7 mouse cellular contexts compared by ENCODE assay signal in genomic region chr3:89772968-89773709, GRCm38 (mm10). TPM values are rescaled to one million over a fixed set of nuclear protein-coding genes. Genes with fewer than 3 reads are reported as not detected.
DNase-seq lines count a peak whose midpoint lies in the region; ATAC-seq and TF ChIP-seq lines count a peak whose summit lies in the region.

Gene Ube2q1 (plus strand): TSS chr3:89773616.

- TF ChIP-seq CTCF in kidney, adult 2 months (conservative IDR thresholded peaks at IDR 0.05; ENCODE audit: insufficient read depth, insufficient read length, low read depth, low read length): no peak
- no peak for TF ChIP-seq CTCF in spleen, adult 2 months (IDR thresholded peaks at IDR 0.05; ENCODE audit: extremely low read depth, insufficient read depth, insufficient read length, insufficient replicate concordance)

- TF ChIP-seq POLR2A in kidney, adult 2 months (IDR thresholded peaks at IDR 0.05; ENCODE audit: low read depth, low read length): no peak
- TF ChIP-seq POLR2A in spleen, adult 2 months (IDR thresholded peaks at IDR 0.05; ENCODE audit: low read depth, low read length): peak; percentile 58

- peak within 1 kb of the TSS; percentile 99 for H3K9ac ChIP-seq in embryonic facial prominence, embryonic 12.5 days
- peak within 1 kb of the TSS; percentile 98 for H3K9ac ChIP-seq in limb, embryonic 12.5 days (replicated peaks)
- peak within 1 kb of the TSS; percentile 97 for H3K9ac ChIP-seq in midbrain, embryonic 15.5 days

- H3K27me3 ChIP-seq in embryonic facial prominence, embryonic 12.5 days: no peaks in the 10 kb centered on the region
- H3K27me3 ChIP-seq in kidney, adult 2 months (replicated peaks; ENCODE audit: control insufficient read depth, insufficient read depth, low read length): no peaks in the 10 kb centered on the region
- no peaks in the 10 kb centered on the region for H3K27me3 ChIP-seq in limb, embryonic 12.5 days
- H3K27me3 ChIP-seq in midbrain, embryonic 15.5 days (replicated peaks): no peaks in the 10 kb centered on the region
- H3K27me3 ChIP-seq in spleen, adult 2 months (ENCODE audit: control insufficient read depth, insufficient read depth, low read length): no peaks in the 10 kb centered on the region

- H3K27ac ChIP-seq in embryonic facial prominence, embryonic 12.5 days: peak within 1 kb of the TSS; percentile 97
- peak within 1 kb of the TSS; percentile 75 for H3K27ac ChIP-seq in kidney, adult 2 months (ENCODE audit: insufficient read depth, low read depth, low read length)
- peak within 1 kb of the TSS; percentile 96 for H3K27ac ChIP-seq in limb, embryonic 12.5 days
- peak within 1 kb of the TSS; percentile 95 for H3K27ac ChIP-seq in midbrain, embryonic 15.5 days
- H3K27ac ChIP-seq in spleen, adult 2 months (ENCODE audit: insufficient read depth, low read length): peak within 1 kb of the TSS; percentile 84

- peaks cover 27% of the 10 kb centered on the region for H3K4me1 ChIP-seq in embryonic facial prominence, embryonic 12.5 days
- peaks cover 14% of the 10 kb centered on the region; the same call in 1 of the 2 replicates for H3K4me1 ChIP-seq in kidney, adult 2 months (ENCODE audit: control insufficient read depth, insufficient read depth, low read length)
- peaks cover 30% of the 10 kb centered on the region for H3K4me1 ChIP-seq in limb, embryonic 12.5 days (replicated peaks)
- H3K4me1 ChIP-seq in midbrain, embryonic 15.5 days: peaks cover 43% of the 10 kb centered on the region
- H3K4me1 ChIP-seq in spleen, adult 2 months (ENCODE audit: control insufficient read depth, insufficient read depth, insufficient read length): peaks cover 10% of the 10 kb centered on the region; the same call in 1 of the 2 replicates

- WGBS in embryonic facial prominence, embryonic 12.5 days: 1% methylated on average over 77 of the region's 90 CpGs
- 2% methylated on average over 70 of the region's 90 CpGs for WGBS in kidney, adult 2 months
- WGBS in limb, embryonic 12.5 days: under 1% methylated on average over 82 of the region's 90 CpGs
- WGBS in midbrain, embryonic 15.5 days: under 1% methylated on average over 65 of the region's 90 CpGs
- WGBS in spleen, adult 2 months: 1% methylated on average over 86 of the region's 90 CpGs

- DNase-seq in adrenal gland, postnatal 25 days: peak; percentile 97
- peak; percentile 95 to 98 for DNase-seq in heart, adult 18-20 months
- DNase-seq in kidney, adult 2 months: peak; percentile 97
- peak; percentile 92 to 95 for DNase-seq in spleen, adult 2 months (ENCODE audit: low read depth in 1 of 2, low spot score in 2 of 2)

- peak within 1 kb of the TSS; percentile 85 for H3K4me2 ChIP-seq in embryonic facial prominence, embryonic 12.5 days (replicated peaks)
- H3K4me2 ChIP-seq in limb, embryonic 12.5 days: peak within 1 kb of the TSS; percentile 92
- peak within 1 kb of the TSS; percentile 88 for H3K4me2 ChIP-seq in midbrain, embryonic 15.5 days

- peak within 1 kb of the TSS; percentile 96 for H3K4me3 ChIP-seq in embryonic facial prominence, embryonic 12.5 days
- peak within 1 kb of the TSS; percentile 55 for H3K4me3 ChIP-seq in kidney, adult 2 months (ENCODE audit: insufficient read depth, low read depth, low read length)
- H3K4me3 ChIP-seq in limb, embryonic 12.5 days (replicated peaks): peak within 1 kb of the TSS; percentile 99
- H3K4me3 ChIP-seq in midbrain, embryonic 15.5 days: peak within 1 kb of the TSS; percentile 93
- H3K4me3 ChIP-seq in spleen, adult 2 months (ENCODE audit: extremely low read depth, insufficient read depth, insufficient read length): peak within 1 kb of the TSS; percentile 74

- no peaks in the 10 kb centered on the region for H3K9me3 ChIP-seq in embryonic facial prominence, embryonic 12.5 days
- no peaks in the 10 kb centered on the region for H3K9me3 ChIP-seq in limb, embryonic 12.5 days
- H3K9me3 ChIP-seq in midbrain, embryonic 15.5 days: no peaks in the 10 kb centered on the region

- ATAC-seq in embryonic facial prominence, embryonic 12.5 days (ENCODE audit: insufficient number of reproducible peaks, insufficient read depth, low FRiP score, low TSS enrichment): peak; percentile 93
- ATAC-seq in limb, embryonic 12.5 days (ENCODE audit: insufficient number of reproducible peaks, insufficient read depth, low FRiP score, low TSS enrichment, low read depth): peak; percentile 92
- ATAC-seq in midbrain, embryonic 15.5 days (replicated peaks): peak; percentile 97

- H3K36me3 ChIP-seq in embryonic facial prominence, embryonic 12.5 days: peaks cover 23% of the 10 kb centered on the region
- peaks cover 3% of the 10 kb centered on the region; the same call in 1 of the 2 replicates for H3K36me3 ChIP-seq in kidney, adult 2 months (ENCODE audit: control insufficient read depth, insufficient read depth, low read length)
- H3K36me3 ChIP-seq in limb, embryonic 12.5 days: peaks cover 29% of the 10 kb centered on the region
- H3K36me3 ChIP-seq in midbrain, embryonic 15.5 days (replicated peaks): peaks cover 7% of the 10 kb centered on the region
- H3K36me3 ChIP-seq in spleen, adult 2 months (ENCODE audit: control insufficient read depth, insufficient read depth, low read length): peaks cover 18% of the 10 kb centered on the region

RNA-seq across cellular contexts. Expression of gene Ube2q1, which starts in this region (rescaled TPM):
- total RNA-seq in adrenal gland, postnatal 25 days (2021): 60.7 and 76.1 TPM in 2 replicates
- polyA plus RNA-seq in embryonic facial prominence, embryonic 12.5 days (2016; fragmentation: Nextera tagmentation; extraction: Ambion mirVana): 17.5 and 18.0 TPM in 2 replicates
- 10 to 100 TPM; 25.9 to 26.1 TPM for total RNA-seq in heart, adult 18-20 months (2021)
- polyA plus RNA-seq in kidney, adult 2 months (2012; rRNA removed): 24.7 and 27.2 TPM in 2 replicates
- 15.9 and 18.1 TPM in 2 replicates for polyA plus RNA-seq in limb, embryonic 12.5 days (2016; fragmentation: Nextera tagmentation; extraction: Ambion mirVana)
- 13.4 and 13.8 TPM in 2 replicates for polyA plus RNA-seq in midbrain, embryonic 15.5 days (2015; fragmentation: Nextera tagmentation; extraction: Ambion mirVana)
- polyA plus RNA-seq in spleen, adult 2 months (2012; rRNA removed): 23.8 and 26.5 TPM in 2 replicates

Comparison
In these comparisons a context has a peak if more than half of its experiments do, and no peak if none do; other contexts are left out.
1. Peak in every context shown above with its lines: DNase-seq, ATAC-seq, H3K4me3 ChIP-seq and H3K27ac ChIP-seq.